Mouse (Mus musculus) forebrain, embryonic 15.5 days (tissue): ENCODE measurements around the gene Srarp. TPM values are rescaled to one million over a fixed set of nuclear protein-coding genes. Genes with fewer than 3 reads are reported as not detected.

Experiments
- ATAC-seq: fragments of 200-750 bp; cut with Nextera tagmentation; replicated peaks from 2 replicates; pipeline ENCODE4 v1.8.0; 2017; ENCODE audit warnings: mild to moderate bottlenecking, moderate TSS enrichment, moderate library complexity
- H3K27ac ChIP-seq: fragments of 300-500 bp; sonication (generic); replicated peaks from 2 replicates; pipeline ENCODE4 v1.5.1; 2015; ENCODE audit warnings: mild to moderate bottlenecking, inconsistent platforms
- H3K27me3 ChIP-seq: fragments of 300-500 bp; sonication (generic); 2 replicates; pipeline ENCODE4 v1.6.1; 2015; ENCODE audit warnings: inconsistent platforms
- H3K36me3 ChIP-seq: fragments of 300-500 bp; sonication (generic); 2 replicates; pipeline ENCODE4 v1.6.1; 2015; ENCODE audit warnings: mild to moderate bottlenecking, inconsistent platforms
- H3K4me1 ChIP-seq: fragments of 300-500 bp; sonication (generic); 2 replicates; pipeline ENCODE4 v1.6.1; 2015; ENCODE audit warnings: inconsistent platforms
- H3K4me2 ChIP-seq: fragments of 300-500 bp; sonication (generic); replicated peaks from 2 replicates; pipeline ENCODE4 v1.6.1; 2015; ENCODE audit warnings: mild to moderate bottlenecking, inconsistent platforms
- H3K4me3 ChIP-seq: fragments of 300-500 bp; sonication (generic); 2 replicates; pipeline ENCODE4 v1.5.1; 2015; ENCODE audit warnings: mild to moderate bottlenecking, inconsistent platforms
- H3K9ac ChIP-seq: fragments of 300-500 bp; sonication (generic); replicated peaks from 2 replicates; pipeline ENCODE4 v1.6.1; 2015; ENCODE audit warnings: mild to moderate bottlenecking, inconsistent platforms
- H3K9me3 ChIP-seq: fragments of 300-500 bp; sonication (generic); 2 replicates; pipeline ENCODE4 v1.6.1; 2016; ENCODE audit warnings: inconsistent platforms
- WGBS: fragments of 180-500 bp; shearing (Covaris S2); methylation state at CpG from one replicate; pipeline ENCODE4 v1.1.7; 2015; ENCODE audit warnings: mixed read lengths; 5-methylcytosine and 5-hydroxymethylcytosine counted together
- polyA plus RNA-seq: library from polyadenylated mRNA; unstranded; fragments of >200 nt; fragmentation: Nextera tagmentation; extraction: Ambion mirVana; gene quantifications from 2 replicates; pipeline ENCODE4 v1.2.1, GENCODE M21; 2015

Gene Srarp
- polyA plus RNA-seq, 1 experiment from 2014 or later = not detected

DNA sequence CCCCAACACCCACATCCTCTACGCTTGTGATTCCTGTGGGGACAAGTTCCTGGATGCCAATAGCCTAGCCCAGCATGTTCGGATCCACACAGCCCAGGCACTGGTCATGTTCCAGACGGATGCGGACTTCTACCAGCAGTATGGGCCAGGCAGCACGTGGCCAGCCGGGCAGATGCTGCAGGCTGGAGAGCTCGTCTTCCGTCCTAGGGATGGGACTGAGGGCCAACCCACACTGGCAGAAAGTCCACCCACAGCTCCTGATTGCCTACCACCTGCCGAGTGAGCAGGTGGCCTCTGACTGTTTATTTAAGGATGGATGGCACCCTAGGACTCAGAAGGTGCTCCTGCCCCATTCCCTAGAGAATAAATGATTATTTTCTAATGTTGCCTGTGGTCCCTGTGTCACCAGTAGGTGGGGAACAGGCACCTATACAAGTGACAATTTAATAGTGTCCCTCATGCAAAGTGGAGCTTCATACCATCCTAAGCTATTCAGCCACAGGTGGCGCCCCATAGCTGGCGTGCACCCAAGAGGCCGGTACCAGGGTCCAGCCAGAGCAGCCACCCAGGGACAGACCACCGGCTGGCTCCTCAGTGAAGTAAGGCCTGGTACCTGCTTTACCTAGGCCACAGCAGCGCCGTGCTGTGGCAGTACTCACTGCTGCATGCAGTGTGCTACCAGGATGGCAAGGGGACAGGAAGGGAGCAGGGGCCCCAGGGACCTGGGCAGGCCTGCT, 31.1 kb upstream of the Srarp start:
- no peak overlapping the region for H3K9ac ChIP-seq
- no peak for ATAC-seq
- 76% methylated on average over 15 of the region's 15 CpGs for WGBS
- no peak overlapping the region for H3K4me2 ChIP-seq
- no peaks in the 10 kb centered on the region for H3K4me1 ChIP-seq
- no peak overlapping the region for H3K4me3 ChIP-seq
- H3K36me3 ChIP-seq = peaks cover 95% of the 10 kb centered on the region
- no peaks in the 10 kb centered on the region for H3K9me3 ChIP-seq
- H3K27ac ChIP-seq = no peak overlapping the region
- no peaks in the 10 kb centered on the region for H3K27me3 ChIP-seq

DNA sequence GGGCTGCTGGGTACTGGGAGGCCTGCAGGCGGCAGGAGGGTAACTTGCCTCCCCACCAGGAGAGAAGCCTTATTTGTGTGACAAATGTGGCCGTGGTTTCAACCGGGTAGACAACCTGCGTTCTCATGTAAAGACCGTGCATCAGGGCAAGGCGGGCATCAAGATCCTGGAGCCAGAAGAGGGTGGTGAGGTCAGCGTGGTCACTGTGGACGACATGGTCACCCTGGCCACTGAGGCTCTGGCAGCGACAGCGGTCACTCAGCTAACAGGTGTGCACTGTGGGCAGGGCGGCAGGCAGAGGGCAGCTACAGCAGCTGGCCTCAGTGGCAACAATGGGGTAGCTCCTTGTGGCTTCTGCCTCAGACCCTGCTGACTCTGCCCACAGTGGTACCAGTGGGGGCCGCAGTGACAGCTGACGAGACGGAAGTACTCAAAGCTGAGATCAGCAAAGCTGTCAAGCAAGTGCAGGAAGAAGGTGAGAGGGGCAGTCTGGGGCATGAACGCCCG, 30.4 kb upstream of the Srarp start:
- Histone ChIP-seq H3K9ac (no peak overlapping the region), H3K4me3 (no peak overlapping the region), H3K36me3 (peaks cover 91% of the 10 kb centered on the region), H3K4me2 (no peak overlapping the region), H3K27ac (no peak overlapping the region), H3K27me3 (no peaks in the 10 kb centered on the region), H3K9me3 (no peaks in the 10 kb centered on the region), H3K4me1 (no peaks in the 10 kb centered on the region)
- WGBS = 89% methylated on average over 16 of the region's 16 CpGs
- no peak for ATAC-seq

DNA sequence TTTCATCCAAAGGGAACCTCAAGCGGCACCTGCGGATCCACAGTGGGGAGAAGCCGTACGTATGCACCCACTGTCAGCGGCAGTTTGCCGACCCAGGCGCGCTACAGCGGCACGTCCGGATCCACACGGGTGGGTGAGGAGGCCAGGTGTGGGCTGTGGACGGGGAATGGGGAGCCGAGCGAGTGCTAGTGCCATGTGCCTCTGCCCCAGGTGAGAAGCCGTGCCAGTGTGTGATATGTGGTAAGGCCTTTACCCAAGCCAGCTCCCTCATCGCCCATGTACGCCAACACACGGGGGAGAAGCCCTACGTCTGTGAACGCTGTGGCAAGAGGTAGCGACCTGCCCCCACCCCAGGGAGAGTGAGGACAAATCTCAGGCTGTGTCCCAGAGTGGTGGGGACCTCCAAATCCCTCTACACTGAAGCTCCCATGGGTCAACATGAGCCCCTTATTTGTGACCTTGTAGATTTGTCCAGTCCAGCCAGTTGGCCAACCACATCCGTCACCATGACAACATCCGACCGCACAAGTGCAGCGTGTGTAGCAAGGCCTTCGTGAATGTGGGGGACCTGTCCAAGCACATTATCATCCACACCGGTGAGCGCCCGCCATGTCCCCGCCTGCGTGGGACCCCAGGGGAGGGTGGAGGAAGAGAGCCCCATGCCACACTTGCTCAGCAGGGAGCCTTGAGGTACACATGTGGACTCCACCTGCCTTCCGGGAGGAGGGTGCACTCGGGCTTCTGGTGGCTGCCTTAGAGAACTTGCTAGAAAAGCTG, 29.8 kb upstream of the Srarp start:
- H3K9me3 ChIP-seq = no peaks in the 10 kb centered on the region
- WGBS = 90% methylated on average over 34 of the region's 34 CpGs
- ATAC-seq = no peak

DNA sequence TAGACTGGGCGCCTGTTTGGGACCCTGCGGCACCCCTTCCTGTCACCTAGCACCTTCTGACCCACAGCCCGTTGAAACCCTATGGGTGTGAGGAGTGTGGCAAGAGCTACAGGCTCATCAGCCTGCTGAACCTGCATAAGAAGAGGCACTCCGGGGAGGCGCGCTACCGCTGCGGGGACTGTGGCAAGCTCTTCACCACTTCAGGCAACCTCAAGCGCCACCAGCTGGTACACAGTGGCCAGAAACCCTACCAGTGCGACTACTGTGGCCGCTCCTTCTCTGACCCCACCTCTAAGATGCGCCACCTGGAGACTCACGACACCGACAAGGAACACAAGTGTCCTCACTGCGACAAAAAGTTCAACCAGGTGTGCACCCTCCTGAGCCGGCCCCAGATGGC, 28.8 kb upstream of the Srarp start:
- no peak overlapping the region for H3K27ac ChIP-seq
- H3K27me3 ChIP-seq = no peaks in the 10 kb centered on the region
- H3K9ac ChIP-seq = no peak overlapping the region
- H3K36me3 ChIP-seq = peaks cover 74% of the 10 kb centered on the region
- no peak overlapping the region for H3K4me2 ChIP-seq
- no peaks in the 10 kb centered on the region for H3K9me3 ChIP-seq
- no peaks in the 10 kb centered on the region for H3K4me1 ChIP-seq
- H3K4me3 ChIP-seq = no peak overlapping the region
- 79% methylated on average over 16 of the region's 16 CpGs for WGBS
- ATAC-seq = no peak

More for the DNA sequence above, 29.8 kb upstream of the Srarp start:
- no peak overlapping the region for H3K4me3 ChIP-seq
- H3K4me1 ChIP-seq = no peaks in the 10 kb centered on the region
- no peak overlapping the region for H3K27ac ChIP-seq
- H3K36me3 ChIP-seq = peaks cover 84% of the 10 kb centered on the region
- no peak overlapping the region for H3K4me2 ChIP-seq
- no peaks in the 10 kb centered on the region for H3K27me3 ChIP-seq
- H3K9ac ChIP-seq = no peak overlapping the region

DNA sequence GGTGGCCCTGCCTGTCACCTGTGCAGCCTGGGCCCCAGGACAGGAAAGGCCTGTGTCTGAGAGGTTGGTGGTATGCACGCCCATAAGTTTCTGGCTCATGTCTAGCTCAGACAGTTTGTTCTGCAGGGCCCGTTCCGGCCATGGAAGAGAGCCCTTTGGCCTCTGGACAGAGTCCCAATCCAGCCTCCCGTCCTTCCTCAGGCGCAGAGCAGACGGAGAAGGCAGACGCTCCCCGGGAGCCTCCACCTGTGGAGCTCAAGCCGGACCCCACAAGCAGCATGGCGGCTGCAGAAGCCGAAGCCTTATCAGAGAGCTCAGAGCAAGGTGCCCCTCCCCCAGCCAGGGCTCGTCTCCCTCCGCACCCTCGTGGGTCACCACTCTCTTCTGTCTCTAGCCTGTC, 27.6 kb upstream of the Srarp start:
- 87% methylated on average over 14 of the region's 14 CpGs for WGBS
- Histone ChIP-seq H3K4me1 (peaks cover 4% of the 10 kb centered on the region), H3K4me2 (no peak overlapping the region), H3K9me3 (no peaks in the 10 kb centered on the region), H3K4me3 (no peak overlapping the region), H3K36me3 (peaks cover 62% of the 10 kb centered on the region), H3K27ac (no peak overlapping the region), H3K27me3 (no peaks in the 10 kb centered on the region), H3K9ac (no peak overlapping the region)
- no peak for ATAC-seq

DNA sequence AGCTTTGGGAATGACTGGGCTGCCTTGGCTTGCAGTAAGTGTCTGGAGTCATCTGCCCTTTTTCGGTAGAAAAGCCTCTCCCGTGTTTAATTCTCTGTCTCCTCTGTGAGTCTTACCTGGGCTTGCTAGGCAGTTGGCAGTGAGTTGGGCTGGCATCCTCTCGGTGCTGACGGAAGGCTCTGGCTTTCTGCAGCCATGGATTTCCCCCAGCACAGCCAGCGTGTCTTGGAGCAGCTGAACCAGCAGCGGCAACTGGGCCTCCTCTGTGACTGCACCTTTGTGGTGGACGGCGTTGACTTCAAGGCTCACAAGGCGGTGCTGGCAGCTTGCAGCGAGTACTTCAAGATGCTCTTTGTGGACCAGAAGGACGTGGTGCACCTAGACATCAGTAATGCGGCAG, 25.7 kb upstream of the Srarp start:
- no peak overlapping the region for H3K27ac ChIP-seq

DNA sequence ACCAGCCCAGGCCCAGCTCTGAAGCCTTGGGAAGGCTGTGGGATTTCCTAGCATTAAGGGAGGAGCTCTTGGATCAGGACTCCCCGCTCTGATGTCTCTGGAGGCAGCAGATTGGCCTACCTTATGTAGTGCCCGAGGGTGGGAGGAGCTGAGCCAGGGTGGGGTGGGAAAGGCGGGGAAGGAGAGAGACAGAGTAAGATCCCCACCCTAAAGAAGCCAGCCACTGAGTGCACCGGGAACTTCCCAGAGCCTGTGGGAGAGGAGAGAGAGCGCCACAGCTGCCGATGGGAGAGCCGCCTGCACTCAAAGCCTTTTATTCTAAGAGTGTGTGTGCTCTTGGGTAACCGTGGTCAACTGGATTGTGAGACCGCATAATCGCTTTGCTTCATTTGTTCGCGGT, 25.2 kb upstream of the Srarp start:
- Histone ChIP-seq H3K36me3 (peaks cover 42% of the 10 kb centered on the region), H3K27ac (no peak overlapping the region), H3K9ac (no peak overlapping the region), H3K4me2 (no peak overlapping the region), H3K4me1 (peaks cover 13% of the 10 kb centered on the region), H3K9me3 (no peaks in the 10 kb centered on the region), H3K27me3 (no peaks in the 10 kb centered on the region), H3K4me3 (no peak overlapping the region)
- WGBS = 38% methylated on average over 12 of the region's 12 CpGs
- ATAC-seq = no peak

More for the DNA sequence above, 25.7 kb upstream of the Srarp start:
- peaks cover 46% of the 10 kb centered on the region for H3K36me3 ChIP-seq
- no peak overlapping the region for H3K4me2 ChIP-seq
- H3K27me3 ChIP-seq = no peaks in the 10 kb centered on the region
- no peak for ATAC-seq
- no peak overlapping the region for H3K4me3 ChIP-seq
- 87% methylated on average over 12 of the region's 12 CpGs for WGBS
- no peak overlapping the region for H3K9ac ChIP-seq
- peaks cover 13% of the 10 kb centered on the region for H3K4me1 ChIP-seq
- H3K9me3 ChIP-seq = no peaks in the 10 kb centered on the region

DNA sequence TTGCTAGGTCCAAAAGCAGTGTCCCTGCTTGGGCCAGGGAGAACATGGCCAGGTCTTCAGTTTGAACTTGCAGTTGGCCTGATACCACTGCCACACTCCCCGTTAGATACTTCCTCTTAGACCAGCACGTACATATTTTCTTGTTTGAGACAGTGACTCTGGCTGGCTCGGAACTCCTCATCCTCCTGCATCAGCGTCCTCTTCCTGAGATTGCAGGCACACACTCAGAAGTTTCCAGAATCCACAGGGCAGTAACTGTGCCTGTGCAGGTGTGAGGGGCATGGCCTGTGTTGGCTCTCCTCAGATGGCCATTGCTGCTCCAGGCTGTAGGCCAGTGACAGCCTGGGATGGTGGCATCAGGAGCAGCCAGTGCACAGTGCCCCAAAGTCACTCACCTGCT, 24.6 kb upstream of the Srarp start:
- Histone ChIP-seq H3K27ac (no peak overlapping the region), H3K4me1 (peaks cover 13% of the 10 kb centered on the region), H3K9ac (no peak overlapping the region), H3K4me2 (no peak overlapping the region), H3K36me3 (peaks cover 36% of the 10 kb centered on the region), H3K4me3 (no peak overlapping the region), H3K9me3 (no peaks in the 10 kb centered on the region), H3K27me3 (no peaks in the 10 kb centered on the region)
- WGBS = 94% methylated on average over 4 of the region's 4 CpGs
- ATAC-seq = no peak

DNA sequence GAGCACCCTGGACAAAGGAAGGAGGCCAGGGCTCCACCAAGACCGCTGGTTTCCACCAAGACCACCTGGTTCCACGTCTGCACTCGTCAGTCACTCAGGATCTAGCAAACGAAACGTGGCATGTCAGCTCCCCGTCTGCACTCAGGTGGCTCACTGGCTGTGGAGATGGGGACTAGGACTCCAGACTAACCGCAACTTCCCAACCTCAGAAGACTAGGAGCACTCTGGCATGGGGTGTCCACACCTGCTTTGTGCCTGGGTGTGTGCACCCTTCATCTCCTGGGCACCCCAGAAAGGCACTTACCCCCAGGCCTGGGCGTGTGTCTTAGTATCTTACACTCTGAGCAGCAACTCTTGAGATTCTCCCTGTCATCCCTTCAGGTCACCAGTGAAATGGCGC, 23.9 kb upstream of the Srarp start:
- no peaks in the 10 kb centered on the region for H3K9me3 ChIP-seq
- H3K4me1 ChIP-seq = peaks cover 17% of the 10 kb centered on the region
- H3K4me2 ChIP-seq = no peak overlapping the region
- WGBS = 93% methylated on average over 9 of the region's 9 CpGs
- H3K27me3 ChIP-seq = no peaks in the 10 kb centered on the region
- no peak overlapping the region for H3K27ac ChIP-seq
- H3K4me3 ChIP-seq = no peak overlapping the region
- ATAC-seq = no peak
- no peak overlapping the region for H3K9ac ChIP-seq
- H3K36me3 ChIP-seq = peaks cover 29% of the 10 kb centered on the region

DNA sequence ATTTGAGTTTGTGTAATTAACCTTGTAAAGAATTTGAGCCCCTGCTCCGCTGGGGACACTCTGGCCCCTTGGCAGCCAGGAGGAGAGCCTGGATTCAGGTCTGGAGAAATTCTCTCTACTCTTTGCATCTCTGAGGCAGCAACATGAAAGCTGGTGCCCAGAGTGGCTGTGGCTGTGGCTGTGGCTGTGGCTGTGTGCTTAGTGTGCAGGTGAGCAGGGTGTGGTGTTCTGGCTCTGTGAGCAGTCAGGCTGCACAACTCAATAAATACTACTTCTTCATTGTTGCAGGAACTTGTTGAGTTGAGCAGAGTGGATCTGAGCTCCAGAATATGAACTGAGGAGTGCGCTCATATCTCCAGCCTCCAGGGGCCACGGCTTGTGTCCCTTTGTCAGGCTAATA, 23.0 kb upstream of the Srarp start:
- Histone ChIP-seq H3K9ac (no peak overlapping the region), H3K4me3 (no peak overlapping the region), H3K36me3 (peaks cover 20% of the 10 kb centered on the region), H3K4me2 (no peak overlapping the region), H3K9me3 (no peaks in the 10 kb centered on the region), H3K27me3 (no peaks in the 10 kb centered on the region), H3K4me1 (peaks cover 17% of the 10 kb centered on the region), H3K27ac (no peak overlapping the region)
- no peak for ATAC-seq
- WGBS = 59% methylated on average over 3 of the region's 3 CpGs

DNA sequence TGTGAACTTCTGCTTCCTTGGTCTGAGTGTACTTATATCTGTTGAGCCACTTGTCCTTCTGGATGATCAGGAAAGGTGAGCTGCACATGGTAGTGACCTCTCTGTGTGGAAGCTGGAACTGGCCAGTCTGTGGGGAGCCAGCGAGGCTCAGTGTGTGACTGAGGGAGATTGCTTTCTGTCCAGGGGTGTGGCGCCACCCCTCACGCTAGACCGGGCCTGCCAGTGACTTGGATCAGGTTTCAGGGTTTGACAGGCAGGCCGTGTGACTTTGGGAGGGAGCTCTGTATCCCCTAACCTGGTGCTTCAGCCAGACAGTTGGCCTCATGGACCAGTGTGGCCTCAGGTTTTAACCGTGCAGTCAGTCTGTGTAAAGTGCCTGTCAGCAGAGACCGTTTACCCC, 22.3 kb upstream of the Srarp start:
- no peaks in the 10 kb centered on the region for H3K27me3 ChIP-seq
- H3K27ac ChIP-seq = no peak overlapping the region
- no peak overlapping the region for H3K4me3 ChIP-seq
- peaks cover 17% of the 10 kb centered on the region for H3K4me1 ChIP-seq
- no peak for ATAC-seq
- WGBS = 6% methylated on average over 7 of the region's 7 CpGs
- peaks cover 16% of the 10 kb centered on the region for H3K36me3 ChIP-seq
- H3K9me3 ChIP-seq = no peaks in the 10 kb centered on the region
- no peak overlapping the region for H3K4me2 ChIP-seq
- no peak overlapping the region; the same call in 1 of the 2 replicates for H3K9ac ChIP-seq

DNA sequence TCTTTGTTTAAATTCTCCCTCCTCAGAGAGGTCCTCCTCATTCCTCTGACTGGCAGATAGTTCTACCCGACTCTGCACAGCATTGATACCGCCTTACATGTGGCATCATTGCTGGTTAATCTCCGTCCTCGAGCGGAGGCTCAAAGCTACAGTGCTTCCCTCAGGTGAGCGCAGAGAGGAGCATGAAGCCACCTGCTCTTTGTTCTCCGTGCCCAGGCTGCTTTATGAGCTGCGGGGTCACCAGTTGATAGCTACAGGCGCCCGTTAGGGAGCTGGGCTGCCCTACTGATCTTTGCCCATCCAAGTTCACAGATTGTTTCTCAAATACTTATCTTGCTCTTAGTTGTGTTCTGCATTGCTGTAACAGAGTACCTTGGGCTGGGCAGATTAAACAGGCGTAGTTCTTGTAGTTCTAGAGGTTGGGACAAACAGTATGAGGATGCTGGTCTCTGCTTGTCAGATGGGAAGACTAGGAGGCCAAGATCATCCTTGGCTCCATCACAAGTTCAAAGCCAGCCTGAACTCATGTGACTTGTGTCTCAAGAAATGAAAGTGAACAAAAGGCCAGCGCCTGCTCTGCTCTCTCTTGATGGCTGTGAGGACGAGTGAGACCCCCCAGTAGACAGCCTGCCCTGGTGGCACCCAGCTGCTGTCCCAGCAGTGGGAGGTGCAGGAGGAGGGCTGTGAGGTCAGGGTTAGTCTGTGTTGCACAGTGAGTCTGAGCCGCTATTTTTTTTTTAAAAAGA, 20.5 kb upstream of the Srarp start:
- 91% methylated on average over 14 of the region's 14 CpGs for WGBS
- Histone ChIP-seq H3K27me3 (no peaks in the 10 kb centered on the region), H3K27ac (no peak overlapping the region), H3K4me3 (no peak overlapping the region), H3K36me3 (peaks cover 19% of the 10 kb centered on the region), H3K9me3 (no peaks in the 10 kb centered on the region), H3K4me2 (no peak overlapping the region), H3K4me1 (peaks cover 17% of the 10 kb centered on the region), H3K9ac (no peak overlapping the region)
- ATAC-seq = no peak
